Mouse (Mus musculus): ENCODE measurements around the gene Mfap5.
A peak's percentile ranks its signal among the peaks of the same experiment; 100 is the strongest.

- TF ChIP-seq USF1 (IDR thresholded peaks at IDR 0.05; ENCODE audit: low read depth) (no peak), CTCF (IDR thresholded peaks at IDR 0.05; ENCODE audit: control insufficient read depth, insufficient read depth, insufficient read length) (peak; percentile 42), MYOD1 (IDR thresholded peaks at IDR 0.05; ENCODE audit: control insufficient read depth, insufficient read length, low read depth) (no peak), FOSL1 (IDR thresholded peaks at IDR 0.05; ENCODE audit: insufficient read depth, low read length, poor library complexity, severe bottlenecking) (no peak), MAX (IDR thresholded peaks at IDR 0.05) (no peak), CEBPB (IDR thresholded peaks at IDR 0.05; ENCODE audit: low read depth) (peak; percentile 67)
Observed at GRCm38 (mm10) chr6:122562463-122562862, 56.8 kb downstream of the Mfap5 start.

Measured in C2C12 (cell line).